Mouse (Mus musculus): ENCODE measurements around the gene Snu13. TPM values are rescaled to one million over a fixed set of nuclear protein-coding genes. Genes with fewer than 3 reads are reported as not detected.
A peak's percentile ranks its signal among the peaks of the same experiment; 100 is the strongest.

The Snu13 gene
- polyA plus RNA-seq, 1 experiment from 2014 or later: 111 TPM

GRCm38 (mm10) chr15:82035904-82036689 is 11.3 kb downstream of the Snu13 start:
- Histone ChIP-seq H3K4me1 (ENCODE audit: control insufficient read depth, low read depth, low read length) (no peaks in the 10 kb centered on the region; the same call in 1 of the 2 replicates), H3K9ac (ENCODE audit: low read depth, low read length) (no peak overlapping the region), H3K9me3 (replicated peaks; ENCODE audit: control insufficient read depth, low read length) (no peaks in the 10 kb centered on the region), H3K27me3 (ENCODE audit: control insufficient read depth, insufficient read depth, low read depth, low read length) (no peaks in the 10 kb centered on the region), H3K36me3 (ENCODE audit: control insufficient read depth, insufficient read depth) (peaks cover 36% of the 10 kb centered on the region), H3K4me2 (ENCODE audit: low read depth, low read length) (no peak overlapping the region), H3K27ac (ENCODE audit: low read length) (no peak overlapping the region), H3K4me3 (ENCODE audit: low read depth, low read length) (no peak overlapping the region)
- WGBS (ENCODE audit: insufficient replicate concordance): 64% methylated on average over 12 of the region's 12 CpGs
- ATAC-seq (ENCODE audit: low read depth): no peak

GRCm38 (mm10) chr15:82033762-82034161 is 13.6 kb downstream of the Snu13 start, which contains the start of gene Desi1:
Desi1 (minus strand) TSS chr15:82033862.
- Histone ChIP-seq H3K27ac (ENCODE audit: low read length) (no peak within 1 kb of the TSS), H3K36me3 (ENCODE audit: control insufficient read depth, insufficient read depth) (peaks cover 27% of the 10 kb centered on the region), H3K4me2 (ENCODE audit: low read depth, low read length) (no peak within 1 kb of the TSS), H3K4me3 (ENCODE audit: low read depth, low read length) (no peak within 1 kb of the TSS), H3K9me3 (replicated peaks; ENCODE audit: control insufficient read depth, low read length) (no peaks in the 10 kb centered on the region), H3K9ac (ENCODE audit: low read depth, low read length) (no peak within 1 kb of the TSS), H3K27me3 (ENCODE audit: control insufficient read depth, insufficient read depth, low read depth, low read length) (no peaks in the 10 kb centered on the region), H3K4me1 (ENCODE audit: control insufficient read depth, low read depth, low read length) (no peaks in the 10 kb centered on the region)
- ATAC-seq (ENCODE audit: low read depth): no peak
- 94% methylated on average over 4 of the region's 4 CpGs for WGBS (ENCODE audit: insufficient replicate concordance)

- Histone ChIP-seq H3K36me3 (ENCODE audit: control insufficient read depth, insufficient read depth) (peaks cover 20% of the 10 kb centered on the region), H3K9ac (ENCODE audit: low read depth, low read length) (no peak overlapping the region), H3K27me3 (ENCODE audit: control insufficient read depth, insufficient read depth, low read depth, low read length) (no peaks in the 10 kb centered on the region), H3K4me1 (ENCODE audit: control insufficient read depth, low read depth, low read length) (no peaks in the 10 kb centered on the region), H3K4me3 (ENCODE audit: low read depth, low read length) (no peak overlapping the region), H3K27ac (ENCODE audit: low read length) (no peak overlapping the region), H3K4me2 (ENCODE audit: low read depth, low read length) (no peak overlapping the region), H3K9me3 (replicated peaks; ENCODE audit: control insufficient read depth, low read length) (no peaks in the 10 kb centered on the region)
- WGBS (ENCODE audit: insufficient replicate concordance): 81% methylated on average over 7 of the region's 7 CpGs
- no peak for ATAC-seq (ENCODE audit: low read depth)
Observed at GRCm38 (mm10) chr15:82032386-82032785, 15.0 kb downstream of the Snu13 start.

- Histone ChIP-seq H3K9me3 (replicated peaks; ENCODE audit: control insufficient read depth, low read length) (no peaks in the 10 kb centered on the region), H3K27me3 (ENCODE audit: control insufficient read depth, insufficient read depth, low read depth, low read length) (no peaks in the 10 kb centered on the region), H3K9ac (ENCODE audit: low read depth, low read length) (no peak overlapping the region), H3K4me1 (ENCODE audit: control insufficient read depth, low read depth, low read length) (no peaks in the 10 kb centered on the region), H3K36me3 (ENCODE audit: control insufficient read depth, insufficient read depth) (peaks cover 38% of the 10 kb centered on the region), H3K4me3 (ENCODE audit: low read depth, low read length) (no peak overlapping the region), H3K27ac (ENCODE audit: low read length) (no peak overlapping the region), H3K4me2 (ENCODE audit: low read depth, low read length) (no peak overlapping the region)
- ATAC-seq (ENCODE audit: low read depth): no peak
- 74% methylated on average over 7 of the region's 7 CpGs for WGBS (ENCODE audit: insufficient replicate concordance)
Observed at GRCm38 (mm10) chr15:82027726-82028125, 19.7 kb downstream of the Snu13 start.

GRCm38 (mm10) chr15:82027276-82027675 is 20.1 kb downstream of the Snu13 start:
- Histone ChIP-seq H3K36me3 (ENCODE audit: control insufficient read depth, insufficient read depth) (peaks cover 38% of the 10 kb centered on the region), H3K4me2 (ENCODE audit: low read depth, low read length) (no peak overlapping the region), H3K27me3 (ENCODE audit: control insufficient read depth, insufficient read depth, low read depth, low read length) (no peaks in the 10 kb centered on the region), H3K4me1 (ENCODE audit: control insufficient read depth, low read depth, low read length) (no peaks in the 10 kb centered on the region), H3K4me3 (ENCODE audit: low read depth, low read length) (no peak overlapping the region), H3K9ac (ENCODE audit: low read depth, low read length) (no peak overlapping the region), H3K27ac (ENCODE audit: low read length) (no peak overlapping the region), H3K9me3 (replicated peaks; ENCODE audit: control insufficient read depth, low read length) (no peaks in the 10 kb centered on the region)
- 81% methylated on average over 7 of the region's 7 CpGs for WGBS (ENCODE audit: insufficient replicate concordance)
- no peak for ATAC-seq (ENCODE audit: low read depth)

GRCm38 (mm10) chr15:82023965-82024635 is 23.3 kb downstream of the Snu13 start:
- H3K27me3 ChIP-seq (ENCODE audit: control insufficient read depth, insufficient read depth, low read depth, low read length): no peaks in the 10 kb centered on the region
- H3K9ac ChIP-seq (ENCODE audit: low read depth, low read length): no peak overlapping the region
- no peaks in the 10 kb centered on the region for H3K9me3 ChIP-seq (replicated peaks; ENCODE audit: control insufficient read depth, low read length)
- peaks cover 34% of the 10 kb centered on the region for H3K36me3 ChIP-seq (ENCODE audit: control insufficient read depth, insufficient read depth)
- no peak overlapping the region for H3K27ac ChIP-seq (ENCODE audit: low read length)
- 76% methylated on average over 6 of the region's 6 CpGs for WGBS (ENCODE audit: insufficient replicate concordance)
- H3K4me2 ChIP-seq (ENCODE audit: low read depth, low read length): no peak overlapping the region
- peaks cover 2% of the 10 kb centered on the region for H3K4me1 ChIP-seq (ENCODE audit: control insufficient read depth, low read depth, low read length)
- no peak overlapping the region for H3K4me3 ChIP-seq (ENCODE audit: low read depth, low read length)
- no peak for ATAC-seq (ENCODE audit: low read depth)

- WGBS (ENCODE audit: insufficient replicate concordance): 72% methylated on average over 13 of the region's 13 CpGs
- no peak overlapping the region for H3K4me2 ChIP-seq (ENCODE audit: low read depth, low read length)
- no peak overlapping the region for H3K9ac ChIP-seq (ENCODE audit: low read depth, low read length)
- no peak overlapping the region for H3K27ac ChIP-seq (ENCODE audit: low read length)
- H3K9me3 ChIP-seq (replicated peaks; ENCODE audit: control insufficient read depth, low read length): no peaks in the 10 kb centered on the region
- no peak for ATAC-seq (ENCODE audit: low read depth)
- peaks cover 36% of the 10 kb centered on the region for H3K36me3 ChIP-seq (ENCODE audit: control insufficient read depth, insufficient read depth)
- no peak overlapping the region for H3K4me3 ChIP-seq (ENCODE audit: low read depth, low read length)
- H3K4me1 ChIP-seq (ENCODE audit: control insufficient read depth, low read depth, low read length): peaks cover 5% of the 10 kb centered on the region
- H3K27me3 ChIP-seq (ENCODE audit: control insufficient read depth, insufficient read depth, low read depth, low read length): no peaks in the 10 kb centered on the region
Observed at GRCm38 (mm10) chr15:82022535-82023088, 24.8 kb downstream of the Snu13 start.

GRCm38 (mm10) chr15:82019288-82019687 is 28.1 kb downstream of the Snu13 start:
- no peak overlapping the region for H3K4me3 ChIP-seq (ENCODE audit: low read depth, low read length)
- ATAC-seq (ENCODE audit: low read depth): no peak
- no peak overlapping the region for H3K4me2 ChIP-seq (ENCODE audit: low read depth, low read length)
- H3K9ac ChIP-seq (ENCODE audit: low read depth, low read length): no peak overlapping the region
- peaks cover 19% of the 10 kb centered on the region for H3K4me1 ChIP-seq (ENCODE audit: control insufficient read depth, low read depth, low read length)
- 73% methylated on average over 3 of the region's 3 CpGs for WGBS (ENCODE audit: insufficient replicate concordance)
- no peaks in the 10 kb centered on the region for H3K9me3 ChIP-seq (replicated peaks; ENCODE audit: control insufficient read depth, low read length)
- H3K27ac ChIP-seq (ENCODE audit: low read length): no peak overlapping the region
- no peaks in the 10 kb centered on the region for H3K27me3 ChIP-seq (ENCODE audit: control insufficient read depth, insufficient read depth, low read depth, low read length)
- peaks cover 16% of the 10 kb centered on the region for H3K36me3 ChIP-seq (ENCODE audit: control insufficient read depth, insufficient read depth)

GRCm38 (mm10) chr15:82017461-82017860 is 29.9 kb downstream of the Snu13 start:
- peak overlapping the region; percentile 47 for H3K4me2 ChIP-seq (ENCODE audit: low read depth, low read length)
- 40% methylated on average over 4 of the region's 4 CpGs for WGBS (ENCODE audit: insufficient replicate concordance)

More at GRCm38 (mm10) chr15:82017461-82017860, 29.9 kb downstream of the Snu13 start:
- Histone ChIP-seq H3K27me3 (ENCODE audit: control insufficient read depth, insufficient read depth, low read depth, low read length) (no peaks in the 10 kb centered on the region), H3K4me3 (ENCODE audit: low read depth, low read length) (peak overlapping the region; percentile 21), H3K27ac (ENCODE audit: low read length) (no peak overlapping the region), H3K36me3 (ENCODE audit: control insufficient read depth, insufficient read depth) (peaks cover 6% of the 10 kb centered on the region; the same call in 1 of the 2 replicates), H3K9ac (ENCODE audit: low read depth, low read length) (peak overlapping the region; percentile 17; the same call in 1 of the 2 replicates), H3K9me3 (replicated peaks; ENCODE audit: control insufficient read depth, low read length) (no peaks in the 10 kb centered on the region), H3K4me1 (ENCODE audit: control insufficient read depth, low read depth, low read length) (peaks cover 23% of the 10 kb centered on the region)
- no peak for ATAC-seq (ENCODE audit: low read depth)

Data from liver, embryonic 16.5 days (tissue).